Mouse (Mus musculus) gastrocnemius, postnatal 36 days (tissue): Measurements from ENCODE around the gene Dusp23. TPM values are rescaled to one million over a fixed set of nuclear protein-coding genes. Genes with fewer than 3 reads are reported as not detected.

Experiments
- total RNA-seq, 2 experiments: library from RNA; stranded (reverse); gene quantifications; 2 replicates each; pipeline ENCODE4 v1.2.3; 2021

Dusp23 gene
- total RNA-seq, 2 experiments from 2014 or later: 30.8 to 31.8 TPM

Other genes with a start within 250 kb of the Dusp23 start
- under 1 TPM; 0.20 to 0.33 TPM for gene Slamf9, start 157.6 kb downstream of the Dusp23 start, total RNA-seq
- gene Igsf9, start 151.2 kb downstream of the Dusp23 start, total RNA-seq: under 1 TPM; 0.36 to 0.59 TPM
- gene Tagln2, start 132.9 kb downstream of the Dusp23 start, total RNA-seq: 10 to 100 TPM; 20.4 to 23.5 TPM
- under 1 TPM in 1 of 2 experiments, not detected in 1; 0.33 TPM for gene Cfap45, start 112.2 kb downstream of the Dusp23 start, total RNA-seq
- not detected for gene Vsig8, start 77.0 kb downstream of the Dusp23 start, total RNA-seq
- not detected for gene Slamf8, start 42.4 kb downstream of the Dusp23 start, total RNA-seq
- gene Fcrl6, start 30.4 kb downstream of the Dusp23 start, total RNA-seq: not detected
- under 1 TPM in 1 of 2 experiments, not detected in 1; 0.15 TPM for gene Crp, start 65.1 kb upstream of the Dusp23 start, total RNA-seq